Mouse (Mus musculus): ENCODE measurements around the gene Id1.

GRCm38 (mm10) chr2:152763310-152763709 is 27.3 kb downstream of the Id1 start:
- TF ChIP-seq CTCF (IDR thresholded peaks at IDR 0.05; ENCODE audit: extremely low read depth, insufficient read length, insufficient replicate concordance, low read depth, low read length) (no peak), POLR2A (IDR thresholded peaks at IDR 0.05; ENCODE audit: low read depth, low read length) (no peak)

Data from small intestine, adult 2 months (tissue).